Mouse (Mus musculus): ENCODE results near the gene Lamp2. TPM values are rescaled to one million over a fixed set of nuclear protein-coding genes. Genes with fewer than 3 reads are reported as not detected.
"Not testable (repeated sequence)": the region's sequence is repeated elsewhere in the genome, so short reads cannot be mapped to it uniquely, and the experiment has no call there.

The Lamp2 gene
- 42.4 and 74.1 TPM in 2 replicates for polyA plus RNA-seq (2014; fragmentation: Nextera tagmentation; extraction: Ambion mirVana)

- H3K4me2 ChIP-seq (ENCODE audit: low read length) = peak within 1 kb of the TSS; percentile 64
- H3K4me3 ChIP-seq (replicated peaks; ENCODE audit: low read depth, low read length) = peak within 1 kb of the TSS; percentile 51
- peak within 1 kb of the TSS; percentile 52; the same call in 1 of the 2 replicates for H3K27ac ChIP-seq (replicated peaks; ENCODE audit: low read depth, low read length)
- H3K36me3 ChIP-seq (ENCODE audit: control insufficient read depth, insufficient read depth, low read length) = peaks cover 2% of the 10 kb centered on the region; the same call in 1 of the 2 replicates
- H3K9ac ChIP-seq (replicated peaks; ENCODE audit: low read length) = peak within 1 kb of the TSS; percentile 54
- 15% methylated on average over 47 of the region's 47 CpGs for WGBS
- H3K4me1 ChIP-seq (ENCODE audit: control insufficient read depth, insufficient read depth, low read length) = no peaks in the 10 kb centered on the region
- ATAC-seq (ENCODE audit: low FRiP score, low TSS enrichment) (peak; percentile 97), DNase-seq (peak; percentile 89)
- no peaks in the 10 kb centered on the region for H3K27me3 ChIP-seq (ENCODE audit: control insufficient read depth, insufficient read depth, low read length)
- no peaks in the 10 kb centered on the region for H3K9me3 ChIP-seq (ENCODE audit: control insufficient read depth, low read length)
Measured at GRCm38 (mm10) chrX:38455890-38456634, at the start of gene Lamp2. Lamp2 (minus strand) TSS chrX:38456454.

GRCm38 (mm10) chrX:38504846-38505245 lies 48.6 kb upstream of the Lamp2 start:
- Histone ChIP-seq H3K27me3 (ENCODE audit: control insufficient read depth, insufficient read depth, low read length) (no peaks in the 10 kb centered on the region), H3K9ac (replicated peaks; ENCODE audit: low read length) (no peak overlapping the region), H3K36me3 (ENCODE audit: control insufficient read depth, insufficient read depth, low read length) (no peaks in the 10 kb centered on the region), H3K9me3 (ENCODE audit: control insufficient read depth, low read length) (no peaks in the 10 kb centered on the region), H3K27ac (replicated peaks; ENCODE audit: low read depth, low read length) (no peak overlapping the region), H3K4me1 (ENCODE audit: control insufficient read depth, insufficient read depth, low read length) (no peaks in the 10 kb centered on the region), H3K4me2 (ENCODE audit: low read length) (no peak overlapping the region), H3K4me3 (replicated peaks; ENCODE audit: low read depth, low read length) (no peak overlapping the region)
- DNase-seq (no peak), ATAC-seq (ENCODE audit: low FRiP score, low TSS enrichment) (no peak)
- WGBS = 90% methylated on average over 13 of the region's 14 CpGs

- H3K27me3 ChIP-seq (ENCODE audit: control insufficient read depth, insufficient read depth, low read length); H3K4me3 ChIP-seq (replicated peaks; ENCODE audit: low read depth, low read length); H3K27ac ChIP-seq (replicated peaks; ENCODE audit: low read depth, low read length); H3K9me3 ChIP-seq (ENCODE audit: control insufficient read depth, low read length); ATAC-seq (ENCODE audit: low FRiP score, low TSS enrichment); H3K4me2 ChIP-seq (ENCODE audit: low read length); H3K4me1 ChIP-seq (ENCODE audit: control insufficient read depth, insufficient read depth, low read length); H3K36me3 ChIP-seq (ENCODE audit: control insufficient read depth, insufficient read depth, low read length); H3K9ac ChIP-seq (replicated peaks; ENCODE audit: low read length); DNase-seq: not testable (repeated sequence)
- WGBS = 71% methylated on average over 5 of the region's 5 CpGs
Measured at GRCm38 (mm10) chrX:38502182-38502581, 45.9 kb upstream of the Lamp2 start.

GRCm38 (mm10) chrX:38485464-38485863 lies 29.2 kb upstream of the Lamp2 start:
- H3K36me3 ChIP-seq (ENCODE audit: control insufficient read depth, insufficient read depth, low read length); ATAC-seq (ENCODE audit: low FRiP score, low TSS enrichment); H3K9ac ChIP-seq (replicated peaks; ENCODE audit: low read length); H3K27ac ChIP-seq (replicated peaks; ENCODE audit: low read depth, low read length); H3K9me3 ChIP-seq (ENCODE audit: control insufficient read depth, low read length); H3K27me3 ChIP-seq (ENCODE audit: control insufficient read depth, insufficient read depth, low read length); H3K4me1 ChIP-seq (ENCODE audit: control insufficient read depth, insufficient read depth, low read length); H3K4me3 ChIP-seq (replicated peaks; ENCODE audit: low read depth, low read length): not testable (repeated sequence)
- H3K4me2 ChIP-seq (ENCODE audit: low read length) = peak overlapping the region; percentile 22
- DNase-seq = peak; percentile 1
- 34% methylated on average over 20 of the region's 20 CpGs for WGBS

- H3K9me3 ChIP-seq (ENCODE audit: control insufficient read depth, low read length) = no peaks in the 10 kb centered on the region
- no peak overlapping the region for H3K27ac ChIP-seq (replicated peaks; ENCODE audit: low read depth, low read length)
- no peaks in the 10 kb centered on the region for H3K36me3 ChIP-seq (ENCODE audit: control insufficient read depth, insufficient read depth, low read length)
- DNase-seq (no peak), ATAC-seq (ENCODE audit: low FRiP score, low TSS enrichment) (no peak)
- no peak overlapping the region for H3K4me2 ChIP-seq (ENCODE audit: low read length)
- WGBS = 79% methylated on average over 1 of the region's 1 CpGs
- H3K27me3 ChIP-seq (ENCODE audit: control insufficient read depth, insufficient read depth, low read length) = no peaks in the 10 kb centered on the region
- H3K4me1 ChIP-seq (ENCODE audit: control insufficient read depth, insufficient read depth, low read length) = no peaks in the 10 kb centered on the region
- H3K4me3 ChIP-seq (replicated peaks; ENCODE audit: low read depth, low read length) = no peak overlapping the region
- no peak overlapping the region for H3K9ac ChIP-seq (replicated peaks; ENCODE audit: low read length)
Measured at GRCm38 (mm10) chrX:38478583-38478982, 22.3 kb upstream of the Lamp2 start.

- H3K36me3 ChIP-seq (ENCODE audit: control insufficient read depth, insufficient read depth, low read length) = no peaks in the 10 kb centered on the region
- H3K4me1 ChIP-seq (ENCODE audit: control insufficient read depth, insufficient read depth, low read length) = no peaks in the 10 kb centered on the region
- 15% methylated on average over 32 of the region's 32 CpGs for WGBS
- H3K9me3 ChIP-seq (ENCODE audit: control insufficient read depth, low read length) = no peaks in the 10 kb centered on the region
- peak overlapping the region; percentile 54 for H3K4me2 ChIP-seq (ENCODE audit: low read length)
- DNase-seq (peak; percentile 80), ATAC-seq (ENCODE audit: low FRiP score, low TSS enrichment) (peak; percentile 92)
- no peaks in the 10 kb centered on the region for H3K27me3 ChIP-seq (ENCODE audit: control insufficient read depth, insufficient read depth, low read length)
- peak overlapping the region; percentile 50 for H3K4me3 ChIP-seq (replicated peaks; ENCODE audit: low read depth, low read length)
- H3K9ac ChIP-seq (replicated peaks; ENCODE audit: low read length) = peak overlapping the region; percentile 44; the same call in 1 of the 2 replicates
- peak overlapping the region; percentile 66 for H3K27ac ChIP-seq (replicated peaks; ENCODE audit: low read depth, low read length)
Measured at GRCm38 (mm10) chrX:38473537-38474299, 17.5 kb upstream of the Lamp2 start.

GRCm38 (mm10) chrX:38473164-38473536 lies 16.9 kb upstream of the Lamp2 start:
- Histone ChIP-seq H3K4me3 (replicated peaks; ENCODE audit: low read depth, low read length) (peak overlapping the region; percentile 50), H3K27me3 (ENCODE audit: control insufficient read depth, insufficient read depth, low read length) (no peaks in the 10 kb centered on the region), H3K4me1 (ENCODE audit: control insufficient read depth, insufficient read depth, low read length) (no peaks in the 10 kb centered on the region), H3K4me2 (ENCODE audit: low read length) (peak overlapping the region; percentile 54), H3K36me3 (ENCODE audit: control insufficient read depth, insufficient read depth, low read length) (no peaks in the 10 kb centered on the region), H3K9ac (replicated peaks; ENCODE audit: low read length) (no peak overlapping the region), H3K27ac (replicated peaks; ENCODE audit: low read depth, low read length) (no peak overlapping the region), H3K9me3 (ENCODE audit: control insufficient read depth, low read length) (no peaks in the 10 kb centered on the region)
- ATAC-seq (ENCODE audit: low FRiP score, low TSS enrichment) (peak; percentile 20; the same call in 1 of the 2 replicates), DNase-seq (no peak)
- WGBS = 19% methylated on average over 10 of the region's 10 CpGs

GRCm38 (mm10) chrX:38466236-38466635 lies 10.0 kb upstream of the Lamp2 start:
- no peak for ATAC-seq (ENCODE audit: low FRiP score, low TSS enrichment)

More at GRCm38 (mm10) chrX:38466236-38466635, 10.0 kb upstream of the Lamp2 start:
- H3K9ac ChIP-seq (replicated peaks; ENCODE audit: low read length) = no peak overlapping the region
- DNase-seq = no peak
- no peaks in the 10 kb centered on the region for H3K36me3 ChIP-seq (ENCODE audit: control insufficient read depth, insufficient read depth, low read length)
- H3K4me3 ChIP-seq (replicated peaks; ENCODE audit: low read depth, low read length) = no peak overlapping the region
- no peak overlapping the region for H3K4me2 ChIP-seq (ENCODE audit: low read length)
- H3K9me3 ChIP-seq (ENCODE audit: control insufficient read depth, low read length) = no peaks in the 10 kb centered on the region
- H3K27ac ChIP-seq (replicated peaks; ENCODE audit: low read depth, low read length) = no peak overlapping the region
- H3K27me3 ChIP-seq (ENCODE audit: control insufficient read depth, insufficient read depth, low read length) = no peaks in the 10 kb centered on the region
- no peaks in the 10 kb centered on the region for H3K4me1 ChIP-seq (ENCODE audit: control insufficient read depth, insufficient read depth, low read length)

Data from midbrain, embryonic 14.5 days (tissue).